Mouse (Mus musculus): ENCODE data around the gene Cux2.
A peak's percentile ranks its signal among the peaks of the same experiment; 100 is the strongest.

Cux2 gene

DNA sequence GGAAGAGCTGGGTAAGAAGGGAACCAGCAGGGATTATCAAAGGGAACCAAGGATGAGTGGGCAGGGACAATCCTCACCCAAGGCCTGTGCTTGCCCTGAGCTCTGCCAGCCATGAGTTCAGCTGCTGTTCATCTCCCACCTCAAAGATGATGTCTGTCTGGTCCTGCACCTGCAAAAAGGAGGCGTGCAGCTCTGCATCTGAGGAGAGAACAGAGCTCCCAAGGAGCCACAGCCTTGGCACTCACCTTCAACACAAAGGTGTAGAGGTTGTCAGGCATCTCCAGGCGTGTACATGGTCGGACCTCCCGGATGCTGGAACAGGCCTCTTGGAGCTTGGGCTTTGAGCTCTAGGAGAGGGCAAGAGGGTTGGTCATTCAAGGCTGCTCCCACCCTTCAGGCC is 231.0 kb downstream of the Cux2 start:
- no peak for DNase-seq (ENCODE audit: low spot score in 2 of 2)

DNA sequence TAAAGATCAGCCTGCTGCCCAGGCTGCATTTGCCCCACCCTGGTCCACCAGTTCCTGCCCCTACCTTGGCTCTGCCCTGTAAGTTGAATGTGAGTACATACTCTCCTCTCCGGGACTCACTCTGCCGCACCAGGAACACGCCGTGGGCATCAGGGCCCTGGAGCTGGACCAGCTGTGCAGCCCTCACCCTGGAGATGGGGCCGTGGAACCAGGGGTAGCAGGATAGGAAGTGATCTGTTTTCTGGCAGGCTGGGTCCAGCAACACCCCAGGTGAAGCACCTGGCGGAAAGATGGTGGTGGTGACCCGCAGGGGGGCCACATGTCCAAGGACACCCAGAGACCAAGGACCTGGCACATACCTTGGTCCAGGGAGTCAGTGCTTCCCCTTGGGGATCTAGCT is 231.5 kb downstream of the Cux2 start:
- no peak for DNase-seq (ENCODE audit: low spot score in 2 of 2)

DNA sequence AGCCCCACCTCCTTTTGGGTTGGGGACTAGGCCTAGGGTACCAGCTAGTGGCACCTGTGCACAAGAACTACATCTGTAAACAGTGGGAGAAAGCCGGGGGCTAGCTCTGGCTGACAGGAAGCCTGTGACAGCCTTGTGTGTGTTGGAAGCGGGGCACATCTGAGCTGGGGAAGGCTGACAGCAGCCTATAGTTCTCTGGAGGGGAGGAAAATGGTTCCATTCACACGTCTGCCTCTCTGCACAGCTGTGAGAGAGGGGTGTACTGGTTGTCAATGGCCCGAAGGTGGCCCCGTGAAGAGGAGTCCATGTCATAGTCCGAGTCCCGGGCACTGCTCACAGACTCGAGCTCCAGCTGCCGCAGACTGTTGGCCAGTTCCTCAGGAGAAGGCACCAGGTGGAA is 232.4 kb downstream of the Cux2 start:
- DNase-seq (ENCODE audit: low spot score in 2 of 2): no peak

DNA sequence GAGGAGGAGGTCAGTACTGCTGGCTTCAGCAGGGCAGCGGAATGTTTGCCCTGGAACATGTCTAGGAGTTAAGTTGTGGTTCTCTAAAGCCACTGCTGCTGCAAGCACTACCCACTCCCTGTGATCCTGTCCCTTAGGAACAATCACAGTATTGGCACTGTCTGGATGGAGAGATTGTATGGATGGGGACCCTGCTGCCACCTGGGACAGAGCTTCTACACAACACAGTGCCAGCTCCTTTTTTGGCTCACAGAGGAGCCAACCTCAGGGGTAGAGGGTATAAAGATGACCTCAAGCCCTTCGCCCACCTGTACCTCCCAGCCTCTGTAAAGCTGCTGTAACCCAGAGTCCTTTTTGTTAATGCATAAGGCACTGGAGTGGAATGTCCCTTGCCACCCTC is 233.3 kb downstream of the Cux2 start:
- no peak for DNase-seq (ENCODE audit: low spot score in 2 of 2)

DNA sequence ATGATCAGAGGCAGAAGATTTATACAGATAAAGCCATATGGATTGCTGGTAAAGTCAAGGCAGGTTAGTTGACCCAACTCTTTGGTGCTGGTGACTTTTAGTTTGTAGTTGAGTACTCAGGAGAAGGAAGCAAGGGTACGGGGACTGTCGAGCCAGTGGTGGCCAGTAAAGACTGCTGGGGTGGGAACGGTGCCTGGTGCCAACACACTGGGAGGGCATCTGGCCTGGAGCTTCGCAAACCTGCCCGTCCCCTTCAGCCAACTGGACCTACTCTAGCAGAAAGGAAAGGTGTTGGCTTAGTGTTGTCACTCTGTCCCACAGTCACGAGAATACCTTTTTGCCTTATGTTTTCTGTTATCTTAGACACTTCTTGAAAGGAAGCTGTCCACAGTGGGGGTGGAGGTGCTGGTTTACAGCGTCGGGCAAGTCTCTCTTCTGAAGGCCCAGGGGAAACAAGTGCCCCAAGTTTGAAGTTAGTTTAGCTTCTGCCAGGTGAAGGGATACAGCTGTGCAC is 234.0 kb downstream of the Cux2 start:
- no peak for DNase-seq (ENCODE audit: low spot score in 2 of 2)

DNA sequence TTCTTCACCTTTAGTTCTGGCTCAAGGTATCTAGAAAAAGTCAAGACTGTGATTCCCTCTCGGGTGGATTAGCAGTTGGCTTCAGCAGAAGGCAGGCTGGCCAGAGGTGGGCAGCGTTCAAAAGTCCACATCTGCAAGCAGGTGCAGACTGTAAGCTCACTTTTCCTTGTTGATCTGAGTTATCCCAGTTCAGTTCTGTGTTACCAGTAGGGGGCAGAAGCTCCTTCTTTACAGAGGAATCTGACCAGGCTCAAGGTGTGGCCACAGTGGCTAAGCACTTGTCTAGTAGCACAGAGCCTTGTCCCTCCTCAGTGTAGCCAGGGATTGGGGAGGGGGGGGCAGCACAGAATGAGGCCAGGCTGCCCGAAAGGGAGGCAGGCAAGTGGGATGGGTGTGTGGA is 234.8 kb downstream of the Cux2 start:
- DNase-seq (ENCODE audit: low spot score in 2 of 2): peak; percentile 73 to 80

DNA sequence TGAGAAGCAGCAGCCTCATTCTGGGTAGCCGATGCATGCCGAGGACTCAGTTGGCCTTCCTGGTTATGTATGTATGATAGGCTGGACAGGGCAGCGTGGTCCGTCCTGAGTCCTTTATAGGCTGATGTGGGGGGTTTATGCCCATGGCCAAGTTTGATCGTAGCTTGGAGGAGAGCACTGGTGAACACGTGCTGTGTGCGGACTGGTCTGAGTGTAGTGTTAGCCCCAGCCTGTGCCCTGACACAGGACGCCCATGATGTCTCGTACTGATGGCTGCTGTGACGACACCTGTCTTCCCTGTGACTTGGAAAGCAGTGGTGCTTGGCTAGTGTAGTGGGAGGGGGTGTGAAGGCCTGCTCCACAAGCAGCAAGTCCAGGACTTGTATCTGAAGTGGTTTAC is 236.2 kb downstream of the Cux2 start:
- DNase-seq (ENCODE audit: low spot score in 2 of 2): no peak

DNA sequence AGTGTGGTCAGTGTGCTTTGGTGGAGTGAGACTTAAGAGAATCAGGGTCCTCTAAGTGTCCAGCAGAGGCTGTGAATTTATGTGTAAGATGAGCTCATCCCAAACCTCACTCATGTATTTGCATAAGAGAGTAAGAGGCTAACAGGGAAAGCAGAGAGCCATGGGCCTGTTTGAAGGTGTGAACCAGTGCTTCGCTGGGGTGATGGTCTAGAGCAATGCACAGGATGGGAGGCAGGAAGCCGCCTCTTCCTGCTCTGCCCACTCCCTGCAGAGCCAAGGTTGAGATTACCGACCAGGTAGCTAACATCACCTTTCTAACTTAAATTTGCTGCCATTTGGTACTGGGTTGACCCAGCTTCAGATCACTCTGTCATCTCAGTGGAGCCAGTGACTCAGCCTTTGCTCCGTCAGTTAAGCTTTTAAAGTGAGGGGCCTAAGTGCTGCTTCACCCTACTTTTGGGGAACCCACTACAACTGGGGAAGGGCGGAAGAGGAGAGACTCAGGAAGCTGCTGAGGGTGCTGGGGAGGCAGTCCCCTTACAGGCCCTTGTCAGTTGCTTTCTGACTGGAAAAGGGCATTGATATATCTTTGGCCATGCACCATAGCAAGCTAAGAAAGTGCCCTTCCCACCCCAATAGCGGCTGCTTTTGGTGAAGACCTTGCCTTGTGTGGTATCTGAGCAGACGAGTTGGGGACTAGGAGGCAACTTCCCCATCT is 237.2 kb downstream of the Cux2 start:
- no peak for DNase-seq (ENCODE audit: low spot score in 2 of 2)

DNA sequence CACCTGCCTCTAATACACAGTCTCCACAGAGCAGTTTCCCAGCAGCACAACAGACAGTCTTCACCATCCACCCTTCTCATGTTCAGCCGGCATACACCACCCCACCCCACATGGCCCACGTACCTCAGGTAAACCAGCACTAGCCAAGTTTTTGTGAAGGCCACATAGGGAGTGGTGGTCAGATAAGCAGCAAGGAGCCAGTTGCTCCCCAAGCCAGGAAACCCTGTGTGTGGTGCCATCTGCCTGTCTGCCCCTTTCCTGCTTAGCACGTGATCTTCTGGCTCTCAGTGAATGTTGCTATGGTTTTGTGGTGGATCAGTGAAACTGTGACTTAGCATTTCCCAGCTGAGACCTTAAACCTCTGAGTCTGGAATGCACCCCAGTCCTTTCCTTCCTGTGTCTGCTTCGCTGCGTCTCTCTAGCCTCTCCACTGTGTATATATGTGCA is 238.4 kb downstream of the Cux2 start:
- no peak for DNase-seq (ENCODE audit: low spot score in 2 of 2)

DNA sequence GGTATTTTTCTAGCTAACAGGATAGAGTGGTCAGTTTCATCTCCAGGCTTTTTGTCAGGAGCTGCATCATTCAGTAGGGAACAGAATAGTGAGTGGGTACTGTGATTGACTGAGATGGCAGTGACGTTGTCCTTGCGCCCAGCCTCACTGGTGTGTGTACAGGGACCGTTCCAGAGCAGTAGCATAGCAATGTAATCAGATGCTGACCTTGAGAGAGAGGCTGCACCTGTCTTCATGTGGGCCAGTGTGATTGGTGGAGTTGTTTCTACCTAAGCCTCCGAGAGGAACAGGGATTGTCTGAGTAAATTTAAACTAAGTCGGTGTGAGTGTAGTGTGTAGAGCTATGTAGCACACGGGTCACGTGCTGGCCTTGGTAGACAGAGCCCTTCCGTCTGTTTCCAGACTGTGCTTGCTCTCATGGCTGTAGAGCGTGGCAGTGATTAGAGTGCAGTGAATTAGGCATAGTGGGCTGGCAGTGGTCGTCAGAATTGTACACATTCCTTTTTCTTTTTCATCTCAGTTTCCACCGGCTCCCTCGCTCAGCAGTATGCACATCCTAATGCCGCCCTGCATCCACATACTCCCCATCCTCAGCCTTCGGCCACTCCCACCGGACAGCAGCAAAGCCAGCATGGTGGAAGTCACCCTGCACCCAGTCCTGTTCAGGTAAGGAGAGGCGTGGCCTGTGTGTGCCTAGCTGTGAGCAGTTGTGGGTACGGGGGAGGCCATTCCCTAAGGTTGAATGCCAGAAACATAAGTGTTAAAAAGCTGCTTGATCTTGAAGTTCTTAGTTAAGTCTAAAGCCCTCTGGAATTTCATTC is 239.4 kb downstream of the Cux2 start:
- DNase-seq (ENCODE audit: low spot score in 2 of 2): no peak

DNA sequence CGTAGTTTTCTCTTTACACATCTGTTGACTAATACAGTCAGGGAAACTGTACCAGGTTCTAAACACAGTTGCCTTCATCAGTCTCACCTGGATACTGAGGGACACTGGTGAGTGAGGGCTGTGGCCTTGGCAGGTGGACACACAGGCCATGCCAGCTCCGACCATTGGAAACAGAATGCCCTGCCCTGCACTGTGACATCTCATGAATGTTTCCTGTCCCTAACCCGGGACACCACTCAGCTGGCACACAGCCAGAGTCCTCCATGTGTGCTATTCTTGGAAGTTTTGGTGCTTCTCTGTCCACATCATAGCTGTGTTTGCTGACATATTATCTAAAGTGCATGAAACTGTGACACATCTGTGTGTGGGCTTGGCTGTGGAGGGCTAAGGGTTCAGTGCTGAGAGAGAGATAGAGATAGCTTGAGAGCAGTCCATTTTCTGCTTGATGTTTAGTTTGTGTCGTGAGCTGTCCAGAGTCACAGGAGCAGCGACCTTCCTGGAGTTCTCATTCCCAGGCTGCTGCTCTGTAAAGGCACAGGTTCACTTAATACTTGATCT is 240.2 kb downstream of the Cux2 start:
- no peak for DNase-seq (ENCODE audit: low spot score in 2 of 2)

DNA sequence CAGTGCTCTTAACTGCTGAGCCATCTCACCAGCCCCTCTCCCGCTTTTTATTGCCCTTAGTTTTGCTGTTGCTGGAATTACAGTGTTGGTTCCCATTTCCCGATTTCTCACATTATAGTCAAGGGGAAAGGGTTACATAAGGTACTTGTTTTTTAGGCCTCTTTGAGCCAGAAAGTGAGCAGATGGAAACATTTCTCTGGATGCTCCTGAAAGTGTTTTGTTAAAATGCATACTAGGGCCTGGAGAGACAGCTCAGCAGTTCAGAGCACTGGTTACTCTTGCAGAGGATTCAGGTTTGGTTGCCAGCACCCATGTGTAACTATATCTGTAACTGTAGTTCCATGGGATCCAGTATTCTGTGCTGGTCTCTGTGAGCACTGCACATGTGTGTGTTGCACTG is 241.7 kb downstream of the Cux2 start:
- no peak for DNase-seq (ENCODE audit: low spot score in 2 of 2)

DNA sequence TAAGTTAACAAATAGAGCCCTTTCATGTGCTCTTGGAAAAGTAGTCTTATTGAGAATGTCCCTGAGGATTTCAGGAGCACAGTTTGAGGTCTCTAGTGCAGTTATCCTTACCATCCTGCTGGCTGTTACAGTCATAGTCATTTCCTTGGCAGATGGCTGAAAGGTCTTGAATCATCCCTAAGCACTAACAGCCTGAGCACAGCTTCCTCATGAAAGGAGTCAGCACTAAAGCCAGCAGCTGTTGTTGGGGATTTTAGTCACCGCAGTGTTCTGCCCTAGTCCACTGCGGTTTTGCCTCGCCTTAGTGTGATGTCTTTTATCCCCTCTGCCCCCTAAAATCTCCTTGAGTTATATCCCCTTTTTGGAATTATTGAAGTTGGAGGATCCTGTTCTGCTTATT is 242.7 kb downstream of the Cux2 start:
- no peak for DNase-seq (ENCODE audit: low spot score in 2 of 2)

All from spleen, postnatal 36 days (tissue).